Mouse (Mus musculus) intestine, postnatal 0 days (tissue): ENCODE results near the gene Lonp1. TPM values are rescaled to one million over a fixed set of nuclear protein-coding genes. Genes with fewer than 3 reads are reported as not detected.

ENCODE experiments used
- ATAC-seq: fragments of 200-750 bp; cut with Nextera tagmentation; 2 replicates; pipeline ENCODE4 v1.8.0; 2017; ENCODE audit warnings: mild to moderate bottlenecking, moderate TSS enrichment, moderate library complexity
- H3K27ac ChIP-seq: fragments of 300-500 bp; sonication (generic); 2 replicates; pipeline ENCODE4 v1.5.1; 2014; ENCODE audit warnings: mild to moderate bottlenecking, low read depth, low read length, moderate library complexity
- H3K27me3 ChIP-seq: fragments of 300-500 bp; sonication (generic); replicated peaks from 2 replicates; pipeline ENCODE4 v1.6.1; 2014; ENCODE audit warnings: low read length, mixed read lengths; ENCODE audit not compliant: control insufficient read depth, insufficient read depth
- H3K36me3 ChIP-seq: fragments of 300-500 bp; sonication (generic); 2 replicates; pipeline ENCODE4 v1.6.1; 2014; ENCODE audit warnings: mild to moderate bottlenecking, moderate library complexity; ENCODE audit not compliant: control insufficient read depth, insufficient read depth
- H3K4me1 ChIP-seq: fragments of 300-500 bp; sonication (generic); replicated peaks from 2 replicates; pipeline ENCODE4 v1.6.1; 2014; ENCODE audit warnings: antibody characterized with exemption, low read length, mixed read lengths; ENCODE audit not compliant: control insufficient read depth, insufficient read depth
- H3K4me2 ChIP-seq: fragments of 300-500 bp; sonication (generic); replicated peaks from 2 replicates; pipeline ENCODE4 v1.6.1; 2014; ENCODE audit warnings: low read depth, mild to moderate bottlenecking, moderate library complexity
- H3K4me3 ChIP-seq: fragments of 300-500 bp; sonication (generic); 2 replicates; pipeline ENCODE4 v1.5.1; 2014; ENCODE audit warnings: low read depth, low read length
- H3K9ac ChIP-seq: fragments of 300-500 bp; sonication (generic); 2 replicates; pipeline ENCODE4 v1.6.1; 2014; ENCODE audit warnings: mild to moderate bottlenecking, low read depth, low read length
- H3K9me3 ChIP-seq: fragments of 300-500 bp; sonication (generic); 2 replicates; pipeline ENCODE4 v1.6.1; 2016; ENCODE audit warnings: mixed run types; ENCODE audit not compliant: control insufficient read depth
- CTCF ChIP-seq: sonication (generic); IDR thresholded peaks from 2 replicates; pipeline ENCODE4 v1.5.1; 2016; ENCODE audit warnings: low read depth, mild to moderate bottlenecking, control low read depth, antibody characterized with exemption, moderate library complexity
- WGBS: fragments of 180-500 bp; shearing (Covaris S2); extraction: QIAGEN DNeasy Blood & Tissue Kit; methylation state at CpG from one replicate; pipeline ENCODE4 v1.1.7; 2014; 5-methylcytosine and 5-hydroxymethylcytosine counted together
- polyA plus RNA-seq: library from polyadenylated mRNA; unstranded; fragments of >200 nt; fragmentation: Nextera tagmentation; extraction: Ambion mirVana; gene quantifications from 2 replicates; pipeline ENCODE4 v1.2.1, GENCODE M21; 2015

Gene Lonp1
- polyA plus RNA-seq = 23.2 and 25.5 TPM in 2 replicates

DNA sequence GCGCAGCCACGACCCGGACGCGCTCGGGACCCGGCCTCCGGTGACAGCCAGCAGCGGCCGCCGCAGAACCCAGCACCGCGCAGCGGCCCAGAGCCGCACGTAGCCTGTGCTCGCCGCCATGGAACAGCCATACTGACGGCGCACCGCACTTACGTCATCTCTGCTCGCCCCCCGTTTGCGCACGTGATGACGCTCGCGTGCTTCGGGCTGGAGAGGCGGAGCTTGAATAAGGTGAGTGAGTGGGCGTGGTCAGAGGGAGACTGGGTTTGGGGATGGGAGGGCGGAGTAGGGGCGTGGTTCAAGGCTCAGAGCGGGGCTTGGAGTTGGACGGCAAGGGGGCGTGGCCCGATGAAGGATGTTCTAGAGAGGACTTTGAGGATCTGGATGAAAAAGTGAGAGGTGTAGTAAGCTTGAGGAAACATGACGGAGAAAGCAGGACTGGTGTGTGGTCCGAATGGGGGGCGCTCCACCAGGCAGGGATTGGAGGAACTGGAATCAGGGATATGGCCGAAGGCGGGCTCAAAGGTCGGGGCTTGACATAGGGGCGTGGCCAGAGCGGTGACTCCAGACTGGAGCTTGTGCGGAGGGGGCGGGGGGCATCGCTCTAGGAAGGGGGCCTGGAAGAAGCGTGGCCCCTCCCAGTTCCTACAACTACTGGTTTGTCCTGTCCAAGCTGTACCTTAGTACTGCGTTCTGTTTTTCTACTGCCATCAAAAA is at the start of gene Lonp1:
TSS of gene Lonp1 (minus strand) at position 134 of the 717 bp plus-strand sequence.
- ATAC-seq = peak; percentile 89
- under 1% methylated on average over 51 of the region's 51 CpGs for WGBS
- Histone ChIP-seq H3K4me2 (peak within 1 kb of the TSS; percentile 93), H3K4me1 (peaks cover 13% of the 10 kb centered on the region; the same call in 1 of the 2 replicates), H3K27ac (peak within 1 kb of the TSS; percentile 61), H3K4me3 (peak within 1 kb of the TSS; percentile 69), H3K9ac (peak within 1 kb of the TSS; percentile 75), H3K27me3 (no peaks in the 10 kb centered on the region), H3K36me3 (peaks cover 16% of the 10 kb centered on the region), H3K9me3 (no peaks in the 10 kb centered on the region)
- TF ChIP-seq CTCF = no peak; the same call in 1 of the 2 replicates

DNA sequence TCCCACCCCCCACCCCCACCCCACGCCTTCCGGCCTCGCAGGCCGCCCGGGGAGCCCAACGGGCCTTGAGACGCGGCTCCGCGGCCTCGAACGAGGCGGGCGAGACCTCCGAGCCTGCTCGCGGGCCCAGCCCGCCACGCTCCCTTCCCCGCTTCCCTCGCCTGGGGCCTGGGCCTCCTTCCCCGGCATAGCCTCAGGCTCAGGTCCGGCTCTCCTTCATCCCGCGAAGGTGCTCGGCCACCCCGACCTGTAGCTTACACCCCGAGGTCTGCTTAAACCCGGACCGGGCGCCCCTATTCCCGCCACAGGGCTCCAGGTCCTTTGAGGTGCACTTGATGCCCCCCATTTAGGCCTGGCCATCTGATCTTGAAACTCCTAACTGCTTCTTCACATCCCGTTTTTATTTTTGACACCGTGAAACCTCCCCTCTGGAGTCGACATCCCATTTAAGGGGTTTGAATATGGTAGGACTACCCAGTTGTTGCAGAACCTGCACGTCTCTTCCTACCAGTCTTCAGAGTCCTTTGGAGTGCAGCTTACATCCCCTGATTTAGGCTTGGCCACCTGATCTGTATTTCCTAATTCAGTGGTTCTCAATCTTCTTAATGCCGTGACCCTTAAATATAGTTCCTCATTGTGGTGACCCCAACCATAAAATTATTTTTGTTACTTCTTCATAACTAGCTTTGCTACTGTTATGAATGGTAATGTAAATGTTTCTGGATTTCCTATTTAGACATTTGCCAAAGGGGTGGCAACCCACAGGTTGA is 47.1 kb upstream of the Lonp1 start:
- Histone ChIP-seq H3K27me3 (no peaks in the 10 kb centered on the region), H3K27ac (peak overlapping the region; percentile 73), H3K9me3 (no peaks in the 10 kb centered on the region), H3K4me1 (no peaks in the 10 kb centered on the region), H3K36me3 (peaks cover 17% of the 10 kb centered on the region; the same call in 1 of the 2 replicates), H3K4me2 (peak overlapping the region; percentile 78), H3K9ac (peak overlapping the region; percentile 86), H3K4me3 (peak overlapping the region; percentile 66)
- ATAC-seq = peak; percentile 20; the same call in 1 of the 2 replicates
- TF ChIP-seq CTCF = no peak
- 2% methylated on average over 20 of the region's 37 CpGs for WGBS

DNA sequence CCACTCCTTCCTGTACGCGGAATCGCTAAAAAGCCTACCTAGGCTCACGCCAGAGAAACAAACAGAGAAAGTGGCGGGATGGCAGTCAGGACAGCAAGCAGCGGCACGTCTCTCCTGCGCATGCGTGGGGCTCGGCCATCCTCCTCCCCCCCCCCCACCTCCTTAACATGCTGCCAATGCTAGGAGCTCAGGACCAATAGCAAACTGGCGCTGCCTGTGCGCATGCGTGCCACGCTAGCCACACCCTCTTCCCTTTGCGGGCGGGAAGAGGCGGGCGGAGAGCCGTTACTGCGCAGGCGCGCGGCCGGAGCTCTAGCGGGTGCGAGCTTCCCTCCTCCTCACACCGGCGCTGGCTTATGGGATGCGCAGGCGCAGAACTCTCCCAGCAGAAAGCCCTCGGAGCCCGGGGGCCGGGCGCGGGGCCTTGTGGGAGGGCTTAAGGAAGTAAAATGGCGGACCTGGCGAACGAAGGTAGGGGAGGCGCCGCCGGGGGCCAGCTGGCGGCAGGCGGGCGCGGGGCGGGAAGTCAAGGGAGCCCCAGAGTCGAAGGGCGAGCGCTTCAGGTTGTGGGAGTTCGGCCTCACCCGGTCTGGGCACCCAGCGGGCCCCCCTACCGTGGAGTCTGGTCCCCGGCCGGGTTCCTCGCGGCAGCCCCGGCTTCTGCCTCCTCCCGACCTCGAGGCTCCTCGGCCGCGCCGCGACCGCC is 46.4 kb upstream of the Lonp1 start, which contains the start of gene Ranbp3:
TSS of gene Ranbp3 (plus strand) at position 354 of the 706 bp plus-strand sequence.
- Histone ChIP-seq H3K36me3 (peaks cover 14% of the 10 kb centered on the region; the same call in 1 of the 2 replicates), H3K9me3 (no peaks in the 10 kb centered on the region), H3K4me2 (peak within 1 kb of the TSS; percentile 78), H3K9ac (peak within 1 kb of the TSS; percentile 86), H3K4me1 (0 out of 2 replicates have a peak, but pooled peaks cover 3% of the 10 kb centered on the region), H3K4me3 (peak within 1 kb of the TSS; percentile 66), H3K27me3 (no peaks in the 10 kb centered on the region), H3K27ac (peak within 1 kb of the TSS; percentile 73)
- under 1% methylated on average over 44 of the region's 66 CpGs for WGBS
- peak; percentile 96 for ATAC-seq
- no peak for TF ChIP-seq CTCF

DNA sequence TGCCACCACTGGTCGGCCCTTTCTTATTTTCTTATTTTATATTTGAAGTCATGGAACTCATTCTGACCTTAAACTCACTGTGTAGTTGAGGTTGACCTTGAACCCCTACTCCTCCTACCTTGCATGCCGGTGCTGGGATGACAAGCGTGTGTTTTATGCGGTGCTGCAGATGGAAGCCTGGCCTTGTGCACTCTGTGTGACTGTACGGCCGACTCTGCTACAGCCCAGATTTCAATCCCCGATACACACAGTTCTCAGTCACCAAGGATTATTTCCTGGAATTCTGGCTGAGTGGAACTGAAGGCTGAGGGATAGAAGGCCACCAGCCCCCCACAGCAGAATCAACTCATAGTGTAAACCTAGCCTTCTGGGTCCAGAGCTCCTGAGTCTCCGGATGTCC is 43.1 kb upstream of the Lonp1 start:
- no peak for ATAC-seq
- no peak for TF ChIP-seq CTCF

DNA sequence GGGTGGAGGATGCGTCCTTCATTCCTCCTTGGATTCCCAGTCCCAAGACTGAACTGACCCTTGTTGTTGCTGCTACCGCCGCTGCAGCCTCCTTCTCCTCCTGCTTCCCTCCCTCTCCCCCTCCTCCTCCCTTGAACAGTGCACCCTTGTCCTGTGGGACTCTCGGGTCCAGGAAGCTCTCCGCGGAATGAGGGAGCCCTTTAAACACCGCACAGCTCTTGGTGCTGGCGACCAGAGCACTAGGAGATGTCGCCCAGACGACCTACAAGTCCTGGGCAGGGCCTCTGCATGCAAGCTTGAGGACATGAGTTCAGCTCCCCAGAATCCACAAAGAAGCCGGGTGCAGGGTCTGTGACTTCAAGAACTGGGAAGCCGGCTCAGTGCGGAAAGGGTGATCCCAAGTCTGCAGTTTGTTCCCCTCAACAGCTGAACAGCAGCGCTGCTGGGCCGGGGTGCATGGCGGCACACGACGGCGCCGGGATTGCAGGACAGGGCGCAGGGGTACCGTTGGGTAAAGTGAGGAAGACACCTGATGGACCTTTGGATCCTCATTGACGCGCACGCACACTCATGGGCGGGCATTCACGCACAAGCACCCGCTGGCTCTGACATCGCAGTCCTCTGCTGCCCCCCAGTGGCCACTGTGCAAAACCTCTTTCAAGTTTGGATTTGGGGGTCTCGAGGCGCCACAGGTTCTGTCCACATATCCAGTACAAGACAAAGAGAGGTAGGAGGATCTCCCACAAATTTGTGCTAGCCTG is 41.9 kb upstream of the Lonp1 start:
- ATAC-seq = peak; percentile 49

More for the DNA sequence above, 43.1 kb upstream of the Lonp1 start:
- Histone ChIP-seq H3K27ac (no peak overlapping the region), H3K9ac (no peak overlapping the region), H3K9me3 (no peaks in the 10 kb centered on the region), H3K36me3 (no peaks in the 10 kb centered on the region), H3K4me1 (0 out of 2 replicates have a peak, but pooled peaks cover 3% of the 10 kb centered on the region), H3K4me2 (no peak overlapping the region), H3K27me3 (no peaks in the 10 kb centered on the region), H3K4me3 (no peak overlapping the region)
- 86% methylated on average over 8 of the region's 8 CpGs for whole genome bisulfite sequencing

More for the DNA sequence above, 41.9 kb upstream of the Lonp1 start:
- Histone ChIP-seq H3K36me3 (no peaks in the 10 kb centered on the region), H3K4me1 (0 out of 2 replicates have a peak, but pooled peaks cover 6% of the 10 kb centered on the region), H3K9me3 (no peaks in the 10 kb centered on the region), H3K27me3 (no peaks in the 10 kb centered on the region), H3K27ac (no peak overlapping the region), H3K4me3 (peak overlapping the region; percentile 43), H3K9ac (peak overlapping the region; percentile 23; the same call in 1 of the 2 replicates), H3K4me2 (peak overlapping the region; percentile 90)
- peak; percentile 97 for TF ChIP-seq CTCF
- WGBS = 5% methylated on average over 31 of the region's 31 CpGs
